Mouse (Mus musculus): ENCODE results near the gene Csrp2. TPM values are rescaled to one million over a fixed set of nuclear protein-coding genes. Genes with fewer than 3 reads are reported as not detected.

Gene Csrp2
- polyA plus RNA-seq, 1 experiment: 14.3 TPM

DNA sequence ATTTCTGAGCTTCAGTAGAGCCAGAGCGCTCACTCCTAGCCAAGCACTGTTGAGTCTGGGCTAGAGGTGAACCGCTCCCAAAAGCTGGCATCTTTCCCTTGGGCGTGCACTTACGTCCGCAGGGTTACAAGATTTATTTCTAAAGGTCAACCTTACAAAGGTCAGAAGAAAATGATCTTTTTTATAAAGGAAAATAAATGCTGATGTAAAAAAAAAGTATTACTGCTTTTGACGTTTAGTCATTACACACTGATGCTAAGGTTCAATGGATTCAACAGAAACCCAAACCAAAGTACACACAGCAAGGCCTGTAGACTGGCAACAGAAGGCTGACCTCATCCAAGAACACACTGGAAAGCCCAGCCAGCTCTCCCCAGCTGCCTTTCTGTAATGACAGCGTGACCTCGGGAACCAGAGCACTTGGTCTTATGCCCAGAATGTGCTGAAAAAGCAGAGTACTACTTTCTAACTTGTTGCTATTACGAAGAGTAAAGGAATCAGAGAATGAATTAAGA, 33.4 kb downstream of the Csrp2 start:
- H3K27me3 ChIP-seq (ENCODE audit: control insufficient read depth, insufficient read depth, low read length): no peaks in the 10 kb centered on the region
- no peak overlapping the region for H3K4me3 ChIP-seq (replicated peaks; ENCODE audit: insufficient read depth, low read depth, low read length)
- peaks cover 3% of the 10 kb centered on the region; the same call in 1 of the 2 replicates for H3K4me1 ChIP-seq (ENCODE audit: control insufficient read depth, insufficient read depth, low read length)
- WGBS: 23% methylated on average over 9 of the region's 9 CpGs
- peak in 1 of 2 experiments; percentile 65 for DNase-seq
- no peak overlapping the region for H3K27ac ChIP-seq (ENCODE audit: insufficient read depth, low read length)
- TF ChIP-seq POLR2A (IDR thresholded peaks at IDR 0.05; ENCODE audit: borderline replicate concordance, insufficient read depth, low read length) (no peak), CTCF (IDR thresholded peaks at IDR 0.05; ENCODE audit: borderline replicate concordance, insufficient read depth, low read depth, low read length) (no peak)

GRCm38 (mm10) chr10:110958879-110959278, 39.3 kb downstream of the Csrp2 start:
- no peaks in the 10 kb centered on the region for H3K27me3 ChIP-seq (ENCODE audit: control insufficient read depth, insufficient read depth, low read length)
- no peak overlapping the region for H3K4me3 ChIP-seq (replicated peaks; ENCODE audit: insufficient read depth, low read depth, low read length)
- DNase-seq: no peak
- no peaks in the 10 kb centered on the region for H3K4me1 ChIP-seq (ENCODE audit: control insufficient read depth, insufficient read depth, low read length)
- WGBS: 94% methylated on average over 6 of the region's 6 CpGs
- TF ChIP-seq CTCF (IDR thresholded peaks at IDR 0.05; ENCODE audit: borderline replicate concordance, insufficient read depth, low read depth, low read length) (no peak), POLR2A (IDR thresholded peaks at IDR 0.05; ENCODE audit: borderline replicate concordance, insufficient read depth, low read length) (no peak)
- H3K27ac ChIP-seq (ENCODE audit: insufficient read depth, low read length): no peak overlapping the region

GRCm38 (mm10) chr10:110959781-110960180, 40.2 kb downstream of the Csrp2 start:
- H3K4me1 ChIP-seq (ENCODE audit: control insufficient read depth, insufficient read depth, low read length): no peaks in the 10 kb centered on the region
- no peaks in the 10 kb centered on the region for H3K27me3 ChIP-seq (ENCODE audit: control insufficient read depth, insufficient read depth, low read length)
- no peak for TF ChIP-seq CTCF (IDR thresholded peaks at IDR 0.05; ENCODE audit: borderline replicate concordance, insufficient read depth, low read depth, low read length)
- no peak for TF ChIP-seq POLR2A (IDR thresholded peaks at IDR 0.05; ENCODE audit: borderline replicate concordance, insufficient read depth, low read length)
- H3K27ac ChIP-seq (ENCODE audit: insufficient read depth, low read length): no peak overlapping the region
- WGBS: 91% methylated on average over 8 of the region's 8 CpGs
- no peak for DNase-seq
- H3K4me3 ChIP-seq (replicated peaks; ENCODE audit: insufficient read depth, low read depth, low read length): no peak overlapping the region

DNA sequence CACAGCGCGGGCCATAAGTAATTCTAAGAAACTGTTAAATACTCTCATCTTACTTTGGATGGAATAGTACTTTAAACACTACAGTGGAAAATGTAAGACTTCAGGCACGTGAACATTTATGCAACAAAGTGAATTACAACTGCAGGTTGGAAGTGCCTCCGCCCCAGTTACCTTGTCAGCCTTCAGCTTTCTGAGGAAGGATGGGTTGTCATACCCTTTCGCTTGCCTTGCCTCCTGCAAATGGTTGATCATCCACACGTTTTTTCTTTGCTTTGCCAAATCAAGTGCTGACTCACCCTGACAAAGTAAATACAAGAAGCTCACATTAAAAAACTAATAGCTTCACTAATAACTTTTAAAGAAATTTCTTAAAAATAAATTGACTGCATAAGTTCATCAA, 41.3 kb downstream of the Csrp2 start:
- Histone ChIP-seq H3K27me3 (ENCODE audit: control insufficient read depth, insufficient read depth, low read length) (no peaks in the 10 kb centered on the region), H3K27ac (ENCODE audit: insufficient read depth, low read length) (no peak overlapping the region), H3K4me3 (replicated peaks; ENCODE audit: insufficient read depth, low read depth, low read length) (no peak overlapping the region), H3K4me1 (ENCODE audit: control insufficient read depth, insufficient read depth, low read length) (no peaks in the 10 kb centered on the region)
- TF ChIP-seq CTCF (IDR thresholded peaks at IDR 0.05; ENCODE audit: borderline replicate concordance, insufficient read depth, low read depth, low read length) (no peak), POLR2A (IDR thresholded peaks at IDR 0.05; ENCODE audit: borderline replicate concordance, insufficient read depth, low read length) (no peak)
- no peak for DNase-seq
- 89% methylated on average over 6 of the region's 6 CpGs for WGBS

DNA sequence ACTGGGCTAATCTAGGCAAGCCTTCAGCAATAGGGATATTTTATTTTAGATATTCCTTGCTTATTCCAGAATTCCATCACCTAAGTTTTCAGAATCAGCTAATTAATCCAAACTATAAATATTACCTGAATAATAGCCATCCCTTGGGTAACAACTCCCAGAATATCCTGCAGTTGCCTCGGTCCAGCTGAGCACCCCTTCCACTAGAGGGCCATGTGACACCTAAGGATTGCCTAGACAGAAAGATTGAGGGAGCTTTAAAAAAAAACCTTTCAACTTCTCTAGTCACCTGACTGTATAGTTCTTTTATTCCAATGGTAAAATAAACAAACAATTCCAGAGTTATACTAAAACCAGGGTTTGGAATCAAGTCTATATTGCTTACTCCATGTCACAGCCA, 42.6 kb downstream of the Csrp2 start:
- 26% methylated on average over 1 of the region's 1 CpGs for WGBS
- Histone ChIP-seq H3K27me3 (ENCODE audit: control insufficient read depth, insufficient read depth, low read length) (no peaks in the 10 kb centered on the region), H3K4me1 (ENCODE audit: control insufficient read depth, insufficient read depth, low read length) (no peaks in the 10 kb centered on the region), H3K27ac (ENCODE audit: insufficient read depth, low read length) (no peak overlapping the region), H3K4me3 (replicated peaks; ENCODE audit: insufficient read depth, low read depth, low read length) (no peak overlapping the region)
- DNase-seq: no peak
- TF ChIP-seq POLR2A (IDR thresholded peaks at IDR 0.05; ENCODE audit: borderline replicate concordance, insufficient read depth, low read length) (no peak), CTCF (IDR thresholded peaks at IDR 0.05; ENCODE audit: borderline replicate concordance, insufficient read depth, low read depth, low read length) (peak; percentile 40; the same call in 1 of the 2 replicates)

DNA sequence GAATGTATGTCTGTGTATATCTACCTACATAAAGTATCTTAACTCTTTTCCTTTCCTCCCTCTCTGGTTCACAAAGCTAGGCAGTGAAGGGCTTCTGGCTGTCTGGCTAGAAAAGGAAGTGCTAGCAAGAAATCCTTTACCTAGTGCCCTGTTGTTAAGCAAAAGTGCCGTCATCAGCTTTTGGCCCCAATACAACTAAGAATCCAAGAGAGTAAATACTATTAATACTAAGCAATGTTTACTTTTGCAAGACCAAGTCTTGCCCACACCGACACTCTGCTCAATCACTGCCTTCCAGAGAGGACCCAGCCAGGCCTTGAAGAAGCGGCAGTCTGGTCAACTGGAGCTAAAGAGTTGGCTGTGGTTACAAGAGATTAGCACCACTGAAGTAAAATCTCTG, 51.5 kb downstream of the Csrp2 start:
- no peak for DNase-seq
- H3K27me3 ChIP-seq (ENCODE audit: control insufficient read depth, insufficient read depth, low read length): no peaks in the 10 kb centered on the region
- TF ChIP-seq CTCF (IDR thresholded peaks at IDR 0.05; ENCODE audit: borderline replicate concordance, insufficient read depth, low read depth, low read length): no peak
- no peak for TF ChIP-seq POLR2A (IDR thresholded peaks at IDR 0.05; ENCODE audit: borderline replicate concordance, insufficient read depth, low read length)
- 87% methylated on average over 3 of the region's 3 CpGs for WGBS
- no peaks in the 10 kb centered on the region; the same call in 1 of the 2 replicates for H3K4me1 ChIP-seq (ENCODE audit: control insufficient read depth, insufficient read depth, low read length)
- H3K4me3 ChIP-seq (replicated peaks; ENCODE audit: insufficient read depth, low read depth, low read length): no peak overlapping the region
- no peak overlapping the region for H3K27ac ChIP-seq (ENCODE audit: insufficient read depth, low read length)

GRCm38 (mm10) chr10:110971483-110971882, 51.9 kb downstream of the Csrp2 start:
- 78% methylated on average over 6 of the region's 6 CpGs for WGBS
- DNase-seq: no peak
- Histone ChIP-seq H3K27me3 (ENCODE audit: control insufficient read depth, insufficient read depth, low read length) (no peaks in the 10 kb centered on the region), H3K4me3 (replicated peaks; ENCODE audit: insufficient read depth, low read depth, low read length) (no peak overlapping the region), H3K4me1 (ENCODE audit: control insufficient read depth, insufficient read depth, low read length) (no peaks in the 10 kb centered on the region; the same call in 1 of the 2 replicates), H3K27ac (ENCODE audit: insufficient read depth, low read length) (no peak overlapping the region)
- TF ChIP-seq CTCF (IDR thresholded peaks at IDR 0.05; ENCODE audit: borderline replicate concordance, insufficient read depth, low read depth, low read length) (no peak), POLR2A (IDR thresholded peaks at IDR 0.05; ENCODE audit: borderline replicate concordance, insufficient read depth, low read length) (no peak)

DNA sequence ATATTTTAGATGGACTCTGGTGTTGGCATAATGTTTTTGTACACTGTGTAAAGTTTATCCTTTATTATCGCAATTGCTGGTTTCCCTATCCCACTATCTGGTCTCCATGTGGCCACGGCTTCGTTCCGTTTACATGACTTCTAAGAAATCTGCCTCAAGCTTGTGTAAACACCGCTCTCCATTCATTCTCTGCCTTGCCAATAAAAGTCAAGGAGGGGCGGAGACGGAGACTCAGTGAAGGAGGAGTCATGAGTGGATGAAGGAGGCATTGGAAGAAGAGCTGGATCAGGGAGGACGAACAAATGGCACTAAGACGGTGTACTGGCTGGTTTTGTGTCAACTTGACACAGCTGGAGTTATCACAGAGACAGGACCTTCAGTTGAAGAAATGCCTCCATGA, 52.4 kb downstream of the Csrp2 start:
- no peak overlapping the region for H3K4me3 ChIP-seq (replicated peaks; ENCODE audit: insufficient read depth, low read depth, low read length)
- WGBS: 85% methylated on average over 9 of the region's 9 CpGs
- H3K27me3 ChIP-seq (ENCODE audit: control insufficient read depth, insufficient read depth, low read length): no peaks in the 10 kb centered on the region
- no peak overlapping the region for H3K27ac ChIP-seq (ENCODE audit: insufficient read depth, low read length)
- no peaks in the 10 kb centered on the region; the same call in 1 of the 2 replicates for H3K4me1 ChIP-seq (ENCODE audit: control insufficient read depth, insufficient read depth, low read length)
- DNase-seq: no peak
- TF ChIP-seq POLR2A (IDR thresholded peaks at IDR 0.05; ENCODE audit: borderline replicate concordance, insufficient read depth, low read length) (no peak), CTCF (IDR thresholded peaks at IDR 0.05; ENCODE audit: borderline replicate concordance, insufficient read depth, low read depth, low read length) (no peak)

Data from cerebellum, adult 2 months (tissue).